Mouse (Mus musculus) cortical plate, adult 2 months (tissue): ENCODE measurements around the gene Dohh.

Experiments
- CTCF ChIP-seq: fragments of 200-500 bp; IDR thresholded peaks from 2 replicates; pipeline ENCODE4 v1.5.1; 2011; ENCODE audit warnings: mild to moderate bottlenecking, control low read depth, low read length; ENCODE audit not compliant: insufficient read depth; ENCODE audit errors: extremely low read depth
- POLR2A ChIP-seq: fragments of 200-500 bp; IDR thresholded peaks from 2 replicates; pipeline ENCODE4 v1.6.1; 2011; ENCODE audit warnings: mild to moderate bottlenecking, low read length, control low read depth; ENCODE audit not compliant: insufficient read depth; ENCODE audit errors: extremely low read depth

DNA sequence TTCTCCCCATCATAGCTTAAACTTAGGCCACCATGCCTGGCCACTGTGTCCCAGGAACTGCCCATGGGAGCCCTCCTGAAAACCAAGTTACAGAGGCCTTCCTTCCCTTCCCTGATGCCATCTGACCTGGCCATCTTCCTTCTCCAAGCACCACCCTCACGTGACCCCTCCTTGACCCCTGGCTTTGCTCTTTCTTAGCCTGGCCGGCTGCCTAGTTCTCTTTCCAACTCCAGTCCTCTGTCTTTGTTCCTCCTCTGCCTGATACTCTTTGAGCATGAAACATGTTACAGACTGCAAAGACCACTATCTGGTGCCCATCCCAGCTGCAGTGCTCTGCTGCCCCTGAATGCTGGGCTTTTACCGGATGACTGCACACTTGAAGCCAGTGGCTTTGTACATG lies 5.1 kb downstream of the Dohh start:
- TF ChIP-seq CTCF (no peak), POLR2A (no peak)
